Mouse (Mus musculus): Measurements from ENCODE around the gene Hist1h4k. TPM values are rescaled to one million over a fixed set of nuclear protein-coding genes. Genes with fewer than 3 reads are reported as not detected.
"Not testable (repeated sequence)": the region's sequence is repeated elsewhere in the genome, so short reads cannot be mapped to it uniquely, and the experiment has no call there.

Gene Hist1h4k
- 10 to 100 TPM in 1 of 4 experiments, 1 to 10 TPM in 3; 5.0 to 10.8 (median 6.7) TPM for total RNA-seq (2022)

GRCm38 (mm10) chr13:21750159-21751017, at the start of gene Hist1h4k:
Hist1h4k (minus strand) TSS chr13:21750505.
- peak; percentile 17 to 31 for DNase-seq (ENCODE audit: low spot score in 2 of 2)

GRCm38 (mm10) chr13:21797163-21797562, 46.9 kb upstream of the Hist1h4k start:
- not testable (repeated sequence) for DNase-seq (ENCODE audit: low spot score in 2 of 2)

GRCm38 (mm10) chr13:21795584-21795983, 45.3 kb upstream of the Hist1h4k start:
- no peak for DNase-seq (ENCODE audit: low spot score in 2 of 2)

- no peak for DNase-seq (ENCODE audit: low spot score in 2 of 2)
Measured at GRCm38 (mm10) chr13:21790601-21791283, 40.4 kb upstream of the Hist1h4k start.

DNA sequence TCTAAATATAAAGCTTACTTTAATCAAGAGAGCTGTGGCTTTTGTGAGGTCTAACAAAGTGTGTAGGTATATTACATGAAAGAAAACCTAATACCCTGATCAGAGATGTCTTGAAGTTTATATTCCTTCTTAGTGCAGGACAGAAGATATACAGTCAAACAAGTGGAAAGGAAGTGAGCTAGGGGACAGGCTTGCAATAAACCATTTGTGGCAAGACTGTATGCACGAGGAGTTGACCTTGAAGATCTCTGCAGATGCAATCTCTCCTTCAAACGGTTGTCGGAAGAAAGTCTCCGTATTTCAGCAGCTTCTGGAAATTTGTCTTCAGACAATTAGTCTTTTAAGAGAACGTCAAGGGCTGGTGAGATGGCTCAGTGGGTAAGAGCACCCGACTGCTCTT, 39.6 kb upstream of the Hist1h4k start:
- no peak for DNase-seq (ENCODE audit: low spot score in 2 of 2)

- no peak for DNase-seq (ENCODE audit: low spot score in 2 of 2)
Measured at GRCm38 (mm10) chr13:21787760-21788593, 37.7 kb upstream of the Hist1h4k start.

GRCm38 (mm10) chr13:21786899-21787629, 36.8 kb upstream of the Hist1h4k start, which contains the start of the genes Hist1h2an and Hist1h2bp:
Hist1h2an (minus strand) TSS chr13:21787218.
Hist1h2bp (plus strand) TSS chr13:21787461.
- peak; percentile 64 to 70 for DNase-seq (ENCODE audit: low spot score in 2 of 2)

DNA sequence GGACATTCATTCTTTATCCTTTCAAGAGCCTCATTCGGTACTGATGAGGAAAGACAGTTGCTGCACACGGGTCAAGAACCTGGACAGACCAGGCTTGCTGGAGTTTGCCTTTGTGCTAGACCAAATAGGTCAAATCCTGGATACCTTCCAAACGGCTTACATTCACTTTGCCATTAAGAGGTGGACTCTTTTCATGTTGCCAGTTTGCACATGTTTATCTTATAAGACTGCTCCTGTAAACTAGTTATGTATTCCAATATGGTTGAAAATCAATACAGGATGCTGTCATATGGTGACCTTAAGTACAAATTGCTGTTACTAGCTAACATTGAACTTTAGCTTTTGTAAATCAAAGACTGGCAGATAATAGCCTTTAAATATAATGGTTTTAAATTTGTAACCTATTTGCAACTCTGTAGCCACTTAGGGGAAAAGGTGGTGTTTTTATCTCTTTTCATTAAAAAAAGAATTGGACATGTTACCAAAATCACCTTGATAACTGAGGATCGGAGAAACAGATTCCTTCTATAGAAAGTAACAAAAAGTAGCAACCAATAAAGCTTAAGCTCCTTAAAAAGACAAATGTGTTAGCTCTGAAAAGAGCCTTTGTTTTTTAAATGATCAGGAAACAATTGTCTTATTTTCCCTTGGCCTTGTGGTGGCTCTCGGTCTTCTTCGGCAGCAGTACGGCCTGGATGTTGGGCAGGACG, 36.0 kb upstream of the Hist1h4k start:
- no peak for DNase-seq (ENCODE audit: low spot score in 2 of 2)

DNA sequence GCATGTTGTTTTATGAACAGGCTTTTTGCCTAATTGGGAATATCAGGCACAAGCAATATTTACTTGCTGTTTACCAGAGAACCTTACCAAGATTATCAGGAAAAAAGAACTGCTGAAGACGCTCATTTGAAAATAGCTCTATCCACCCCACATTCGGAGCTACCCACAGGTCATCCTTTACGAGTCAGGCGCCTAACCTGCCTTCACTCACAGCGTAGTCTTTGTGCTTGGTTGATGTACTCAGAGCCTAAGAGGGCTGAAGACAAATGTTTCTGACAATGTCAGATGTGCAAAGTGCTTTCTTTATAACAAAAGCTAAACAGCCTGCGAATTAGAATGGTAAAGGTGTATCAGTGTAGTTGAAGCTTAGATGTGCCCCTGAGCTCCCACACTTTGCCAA, 34.0 kb upstream of the Hist1h4k start:
- no peak for DNase-seq (ENCODE audit: low spot score in 2 of 2)

GRCm38 (mm10) chr13:21783734-21784161, 33.4 kb upstream of the Hist1h4k start:
- DNase-seq (ENCODE audit: low spot score in 2 of 2): no peak

GRCm38 (mm10) chr13:21783255-21783617, 32.9 kb upstream of the Hist1h4k start, which contains the start of gene Hist1h3i:
Hist1h3i (minus strand) TSS chr13:21783370.
- no peak for DNase-seq (ENCODE audit: low spot score in 2 of 2)

GRCm38 (mm10) chr13:21782361-21783254, 32.3 kb upstream of the Hist1h4k start:
- not testable (repeated sequence) for DNase-seq (ENCODE audit: low spot score in 2 of 2)

DNA sequence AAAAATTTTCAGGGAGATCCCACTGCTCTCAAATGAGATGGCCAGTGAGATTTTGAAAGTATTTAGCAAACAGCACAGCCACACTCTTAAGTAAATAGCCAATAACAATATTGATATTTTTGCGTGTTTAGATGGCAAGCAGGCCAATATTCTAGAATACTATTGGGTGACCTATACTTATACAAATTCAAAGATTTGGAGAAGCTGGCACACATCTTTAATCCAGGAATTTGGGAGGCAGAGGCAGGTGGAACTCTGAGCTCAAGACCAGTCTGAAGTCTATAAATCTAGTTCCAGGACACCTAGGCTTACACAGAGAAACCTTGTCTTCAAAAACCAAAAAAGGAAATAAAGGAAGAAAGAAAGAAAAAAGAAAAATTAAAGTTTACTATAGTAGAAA, 31.3 kb upstream of the Hist1h4k start:
- no peak for DNase-seq (ENCODE audit: low spot score in 2 of 2)

- no peak for DNase-seq (ENCODE audit: low spot score in 2 of 2)
Measured at GRCm38 (mm10) chr13:21781021-21781555, 30.8 kb upstream of the Hist1h4k start.

DNA sequence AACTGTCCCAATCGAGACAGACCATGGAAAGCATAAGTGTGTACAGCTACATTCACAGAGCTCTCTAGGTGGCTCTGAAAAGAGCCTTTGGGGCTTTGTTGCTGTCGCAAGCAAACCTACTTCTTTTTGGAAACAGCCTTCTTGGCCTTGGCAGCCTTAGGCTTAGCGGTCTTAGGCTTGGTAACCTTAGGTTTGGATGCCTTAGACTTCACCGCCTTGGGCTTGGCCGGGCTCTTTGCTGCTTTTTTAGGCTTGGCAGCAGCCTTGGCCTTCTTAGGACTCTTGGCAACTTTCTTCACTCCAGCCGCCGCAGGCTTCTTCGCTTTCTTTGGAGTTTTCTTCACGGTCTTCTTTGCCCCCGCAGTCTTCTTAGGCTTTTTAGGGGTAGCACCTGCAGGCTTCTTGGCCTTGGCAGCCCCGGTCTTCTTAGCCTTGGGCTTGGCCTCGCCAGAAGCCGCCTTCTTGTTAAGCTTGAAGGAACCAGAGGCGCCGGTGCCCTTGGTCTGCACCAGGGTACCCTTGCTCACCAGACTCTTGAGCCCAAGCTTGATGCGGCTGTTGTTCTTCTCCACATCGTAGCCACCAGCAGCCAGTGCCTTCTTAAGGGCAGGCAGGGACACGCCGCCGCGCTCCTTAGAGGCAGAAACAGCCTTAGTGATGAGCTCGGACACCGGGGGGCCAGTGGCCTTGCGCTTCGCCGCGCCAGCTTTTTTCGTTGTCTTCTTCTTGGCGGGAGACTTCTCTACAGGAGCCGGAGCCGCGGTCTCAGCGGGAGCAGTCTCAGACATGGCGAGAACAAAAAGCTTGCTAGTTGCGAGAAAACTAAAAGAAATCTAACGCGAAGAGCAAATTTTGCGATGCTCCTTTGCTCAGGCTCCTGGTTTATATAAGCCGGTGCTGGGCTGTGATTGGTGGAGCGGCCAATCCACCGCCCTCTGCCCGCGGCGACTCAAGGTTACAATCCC, 29.7 kb upstream of the Hist1h4k start, which contains the start of gene Hist1h1b:
TSS of gene Hist1h1b (minus strand) at position 859 of the 965 bp plus-strand sequence.
- DNase-seq (ENCODE audit: low spot score in 2 of 2): peak in 1 of 2 experiments; percentile 10

DNA sequence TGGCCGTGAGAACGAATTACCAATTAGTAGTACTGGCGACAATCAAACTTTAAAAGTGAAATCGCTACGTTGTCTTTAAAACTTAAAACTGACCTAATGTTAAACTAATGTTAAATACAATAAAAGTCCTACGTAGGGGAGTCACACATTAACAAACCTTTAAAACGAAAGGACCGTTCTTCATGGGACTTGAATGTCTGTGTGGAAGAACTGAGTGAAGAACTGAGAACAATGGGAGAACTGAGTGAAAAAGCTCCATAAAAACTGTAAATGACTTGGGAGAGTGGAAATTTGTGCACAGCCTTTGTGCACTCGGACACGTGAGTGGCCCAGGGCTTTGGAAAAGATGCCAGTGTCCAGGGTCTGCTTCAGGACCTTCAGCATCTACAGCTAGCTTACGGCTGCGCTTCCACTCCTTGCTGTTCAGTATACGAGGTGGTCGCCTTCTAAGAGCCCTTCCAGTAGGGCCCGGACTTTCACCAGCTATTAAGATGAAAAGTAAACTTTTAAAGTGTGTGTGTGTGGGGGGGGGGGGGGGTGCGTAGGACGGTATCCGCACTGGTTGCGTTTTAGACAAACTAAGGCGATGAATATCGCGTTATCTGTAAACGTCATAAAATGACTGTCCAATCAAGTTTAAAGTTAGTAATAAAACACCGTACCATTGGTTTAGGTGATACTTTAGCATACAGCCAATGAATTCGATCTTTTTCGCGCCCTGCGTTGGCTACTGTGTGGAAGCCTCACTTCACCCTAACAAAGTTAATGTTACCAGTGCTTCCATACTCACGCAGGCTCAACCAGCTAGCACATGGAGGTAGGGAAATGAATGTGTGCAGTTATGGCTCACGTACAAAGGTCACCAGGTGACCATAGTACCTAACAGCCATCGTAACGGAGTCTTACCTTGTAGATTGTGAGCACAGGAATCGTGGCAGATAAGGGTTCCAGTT, 28.8 kb upstream of the Hist1h4k start:
- DNase-seq (ENCODE audit: low spot score in 2 of 2): peak; percentile 20 to 38

Data from gastrocnemius, adult 8-10 months (tissue).